Mouse (Mus musculus) urinary bladder, postnatal 4 days (tissue): ENCODE results near the gene Dthd1.

Experiments used
- DNase-seq, 2 experiments: peaks; one replicate each; pipeline ENCODE4 v3.0.0; 2021 to 2022; ENCODE audit warnings: low spot score in 2 of 2

The Dthd1 gene

DNA sequence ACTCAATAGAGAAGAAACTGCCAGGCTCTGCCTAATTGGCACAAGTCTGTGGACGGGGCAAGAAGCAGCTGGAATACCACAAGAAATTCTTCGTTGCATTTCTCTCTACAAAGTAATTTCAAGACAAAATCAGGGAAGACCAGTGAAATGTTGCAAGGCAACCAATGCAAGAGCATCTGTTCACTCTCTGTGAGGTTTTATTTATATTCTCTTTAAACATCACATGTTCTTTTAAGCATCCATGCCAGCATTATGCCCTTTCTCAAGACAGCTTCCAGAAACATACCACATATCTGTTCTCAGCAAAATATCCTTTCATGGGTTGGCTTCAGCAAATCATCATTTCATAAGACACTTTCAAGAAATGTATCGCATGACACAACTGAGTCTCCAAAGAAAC is 50.7 kb downstream of the Dthd1 start:
- DNase-seq = no peak

DNA sequence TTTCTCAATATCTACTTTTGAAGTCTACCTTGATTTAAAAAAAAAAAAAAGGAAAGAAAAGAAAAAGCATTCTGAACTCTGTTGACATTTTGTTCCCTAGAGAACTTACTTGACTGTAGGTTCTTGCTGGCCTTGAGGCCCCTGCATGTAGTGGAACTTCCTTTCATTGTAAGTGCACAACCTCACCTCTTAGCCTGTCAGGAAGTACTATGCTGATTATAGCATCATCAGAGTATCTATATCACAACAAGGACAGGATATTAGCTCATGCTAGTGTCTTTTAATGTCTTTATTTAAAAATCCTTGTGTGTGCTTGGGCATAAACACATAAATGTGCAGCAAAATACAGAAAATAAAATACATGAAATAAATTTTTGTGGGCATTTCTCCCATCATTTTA is 53.4 kb downstream of the Dthd1 start:
- no peak for DNase-seq

DNA sequence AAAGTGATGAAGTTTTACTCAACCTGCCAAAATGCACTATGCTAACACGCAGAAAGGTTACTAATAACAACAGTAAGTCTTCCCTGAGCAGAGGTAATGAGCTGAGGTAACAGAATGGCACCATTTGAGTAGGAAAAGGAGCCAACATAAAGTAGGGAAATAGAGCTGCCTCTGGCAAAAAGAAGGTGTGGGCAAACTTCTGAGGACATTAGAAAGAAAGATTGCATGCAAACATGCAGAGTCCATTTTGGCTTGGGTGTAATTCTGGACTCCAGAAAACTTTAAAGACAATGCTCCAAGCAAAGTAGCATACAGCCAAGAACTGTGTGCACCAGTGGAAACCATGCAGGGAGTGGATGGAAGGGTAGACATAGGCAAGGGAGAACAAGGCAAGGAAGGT is 65.9 kb downstream of the Dthd1 start:
- no peak for DNase-seq

DNA sequence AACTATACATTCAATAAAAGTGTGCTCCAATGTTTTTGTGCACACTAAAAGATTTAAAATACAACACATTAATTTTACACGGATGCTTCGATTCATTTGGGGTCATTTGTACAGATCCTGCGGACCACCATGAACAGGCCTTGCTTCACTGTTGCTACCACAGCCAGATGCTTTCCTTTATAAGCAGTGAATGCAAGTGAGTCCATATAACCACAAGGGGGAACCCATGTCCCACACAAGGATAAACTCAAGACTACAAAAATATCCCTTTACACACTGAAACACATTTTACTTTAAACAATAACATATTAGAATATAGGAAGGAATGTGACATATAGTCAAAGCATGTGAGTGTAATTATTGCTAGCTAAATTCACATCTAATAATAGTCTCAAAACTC is 81.7 kb downstream of the Dthd1 start:
- no peak for DNase-seq

DNA sequence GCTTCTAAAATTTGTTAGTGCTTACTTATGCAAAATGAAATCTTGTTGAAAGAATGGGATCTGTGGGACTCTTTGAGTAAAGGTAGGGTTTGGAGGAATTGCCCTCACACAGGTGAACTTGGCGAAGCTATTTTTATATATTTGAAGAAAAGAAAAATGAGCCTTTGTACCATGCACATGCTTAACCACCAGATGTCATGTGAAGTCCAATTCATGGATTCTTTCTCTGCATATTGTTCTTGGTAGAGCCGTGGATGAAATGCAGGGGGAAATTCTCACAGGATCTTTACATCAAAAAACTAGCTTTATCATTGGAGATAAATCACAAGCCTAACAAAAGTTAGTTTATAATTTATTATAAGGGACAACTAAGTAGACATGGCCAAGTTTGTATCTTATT is 93.3 kb downstream of the Dthd1 start:
- no peak for DNase-seq

DNA sequence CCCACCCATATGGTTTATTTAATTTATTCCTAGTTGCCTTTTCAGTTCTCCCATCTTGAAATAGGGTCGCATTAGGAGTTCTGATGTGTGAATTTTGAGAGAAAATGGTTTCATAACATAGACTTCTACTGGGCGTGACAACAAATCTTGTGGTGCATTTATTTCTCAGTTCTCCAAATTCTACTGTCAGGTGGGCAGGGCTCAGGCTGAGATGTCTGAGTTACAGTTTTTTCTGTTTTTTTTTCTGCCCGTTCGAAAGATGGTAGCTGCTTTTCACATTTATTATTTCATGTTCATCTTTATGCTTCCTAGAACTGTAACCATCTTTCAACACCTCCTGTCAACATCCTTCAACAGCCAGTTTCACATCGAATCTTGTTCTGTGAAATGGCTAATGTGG is 95.5 kb downstream of the Dthd1 start:
- DNase-seq = no peak

DNA sequence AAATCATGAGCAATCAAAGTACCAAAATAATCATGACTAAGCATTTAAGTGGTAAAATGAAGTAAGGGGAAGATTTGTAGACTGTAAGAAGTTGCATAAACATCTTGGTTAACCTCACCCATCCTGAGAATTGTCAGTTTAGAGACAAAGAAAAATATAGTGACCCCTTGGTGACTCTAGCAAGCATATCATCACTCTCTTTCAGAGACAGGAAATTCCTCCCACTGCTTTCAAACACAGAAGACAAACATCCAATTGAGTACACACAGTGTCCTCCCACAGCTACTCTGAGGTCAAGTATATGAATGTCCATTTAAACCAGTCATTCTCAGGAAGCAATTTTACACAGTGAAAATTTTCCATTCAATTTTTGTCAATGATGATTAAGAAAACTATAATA is 111.0 kb downstream of the Dthd1 start:
- no peak for DNase-seq
